Mouse (Mus musculus) urinary bladder, adult 18-20 months (tissue): Measurements from ENCODE around the gene Hoxd10.

Experiments used
- DNase-seq, 2 experiments: peaks; one replicate each; pipeline ENCODE4 v3.0.0; 2022; ENCODE audit warnings: low spot score in 2 of 2, mixed read lengths in 2 of 2

Hoxd10 gene

DNA sequence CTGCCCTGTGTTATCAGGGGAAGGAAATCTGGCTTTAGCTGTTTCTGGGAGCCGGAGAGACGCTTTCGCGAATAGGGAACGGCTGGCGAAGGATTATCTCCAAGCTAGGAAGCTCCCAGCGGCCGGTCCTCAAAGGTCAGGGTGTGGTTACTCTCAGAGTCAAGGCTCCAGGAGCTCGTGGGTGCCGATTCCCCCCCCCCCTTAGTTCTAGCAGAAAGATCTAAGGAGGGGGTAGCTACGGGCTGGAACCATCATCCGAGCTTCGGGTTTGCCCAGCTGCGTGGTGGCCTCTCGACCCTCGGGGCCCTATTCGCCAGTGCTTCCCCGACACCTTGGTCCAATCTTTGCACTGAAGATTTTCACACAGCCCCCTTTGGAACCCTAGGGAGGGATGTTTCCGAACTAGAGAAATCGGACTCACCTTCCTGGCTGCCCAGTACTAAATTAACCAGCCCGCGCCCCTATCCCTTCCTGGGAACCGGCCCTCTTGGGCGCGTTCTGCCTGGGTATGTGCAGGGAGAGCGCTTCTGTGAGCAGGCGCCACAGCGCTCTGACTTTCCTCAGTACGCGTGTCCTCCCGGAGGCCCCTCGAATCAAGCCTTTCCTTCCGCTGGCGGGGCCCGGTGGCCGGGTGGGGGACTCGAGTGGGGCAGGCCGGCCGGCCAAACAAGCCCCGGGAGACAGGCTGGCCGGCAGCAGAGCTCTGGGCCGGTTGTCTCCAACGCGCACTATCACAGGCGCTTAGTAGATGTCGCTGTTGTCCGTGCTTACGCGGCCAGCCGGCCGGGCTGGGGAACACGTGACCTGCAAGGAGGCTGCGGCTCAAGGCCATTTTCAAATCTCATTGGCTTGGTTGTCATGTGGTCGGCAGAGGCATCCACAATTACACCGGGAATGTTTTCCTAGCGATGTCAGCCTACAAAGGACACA is at the start of gene Hoxd10:
Hoxd10 (plus strand) TSS at position 903 of the 930 bp plus-strand sequence.
- DNase-seq: peak; percentile 68 to 69

- no peak for DNase-seq
Observed at GRCm38 (mm10) chr2:74642431-74642830, 49.3 kb upstream of the Hoxd10 start.

DNA sequence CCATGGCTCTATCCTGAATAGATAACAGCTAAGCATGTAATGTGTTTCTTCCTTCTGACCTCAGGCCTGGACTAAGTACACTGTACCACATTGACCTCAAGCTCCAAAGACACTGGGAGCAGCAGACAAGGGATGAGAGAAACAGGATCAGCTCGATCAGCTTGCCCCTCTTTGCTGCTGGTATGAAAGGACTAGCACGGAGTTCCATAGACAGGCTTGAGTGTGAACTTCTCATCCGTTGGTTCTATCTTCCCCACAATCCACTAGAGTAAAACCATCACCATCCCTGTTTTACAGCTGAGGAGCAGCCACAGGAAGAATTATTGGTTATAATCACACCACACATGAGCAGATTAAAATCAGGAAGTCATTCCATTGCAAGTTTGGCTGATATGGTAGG is 46.1 kb upstream of the Hoxd10 start:
- no peak for DNase-seq

GRCm38 (mm10) chr2:74647082-74647864 is 44.5 kb upstream of the Hoxd10 start:
- no peak for DNase-seq

DNA sequence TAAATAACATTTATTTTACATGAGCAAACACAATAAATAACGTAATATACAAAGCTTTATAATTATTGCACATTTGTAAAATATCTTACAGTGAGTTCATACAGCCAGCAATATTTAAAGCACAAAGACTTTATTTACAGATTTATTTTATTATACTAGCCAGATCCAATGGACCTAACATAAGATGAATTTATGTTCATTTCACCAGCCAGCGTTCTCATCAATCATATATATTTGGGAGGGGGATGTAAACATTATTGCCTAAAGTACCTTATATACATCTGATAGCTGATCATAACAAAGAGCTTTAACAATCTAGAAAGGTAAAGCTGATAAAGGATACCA is 38.8 kb upstream of the Hoxd10 start:
- DNase-seq: no peak

DNA sequence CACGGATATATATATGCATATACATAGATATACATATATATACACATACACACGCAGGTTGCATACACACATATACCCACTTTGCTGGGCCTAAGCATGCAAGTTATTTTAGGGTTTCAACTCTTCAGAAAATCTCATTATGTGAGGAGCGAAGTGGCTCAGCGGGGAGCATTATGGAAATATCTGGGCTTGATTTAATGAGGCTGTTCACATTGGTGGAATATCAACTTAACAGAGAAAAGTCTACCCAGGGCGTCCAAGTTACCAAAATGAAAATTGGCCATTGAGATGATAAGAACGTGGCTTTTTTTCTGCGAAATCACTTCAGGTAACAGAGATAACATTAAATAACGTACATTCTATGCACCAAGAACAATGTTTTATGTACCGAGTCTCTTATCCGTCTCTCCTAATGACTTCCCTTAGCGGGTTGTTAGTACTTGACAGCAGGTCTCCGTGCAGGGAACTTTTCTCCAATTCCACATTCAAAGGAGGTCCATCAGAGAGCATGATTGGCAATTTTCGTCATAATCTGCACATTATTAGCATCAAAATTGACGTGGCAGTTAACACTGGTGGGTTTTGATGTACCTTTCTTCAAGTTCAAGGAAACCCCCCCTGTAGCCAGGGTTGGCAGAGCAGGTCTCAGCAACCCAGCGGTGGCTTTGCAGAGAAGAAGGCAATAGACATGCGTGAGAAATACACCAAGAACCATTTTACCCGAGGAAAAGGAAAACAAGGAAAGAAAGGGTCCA is 37.8 kb upstream of the Hoxd10 start:
- DNase-seq: no peak

DNA sequence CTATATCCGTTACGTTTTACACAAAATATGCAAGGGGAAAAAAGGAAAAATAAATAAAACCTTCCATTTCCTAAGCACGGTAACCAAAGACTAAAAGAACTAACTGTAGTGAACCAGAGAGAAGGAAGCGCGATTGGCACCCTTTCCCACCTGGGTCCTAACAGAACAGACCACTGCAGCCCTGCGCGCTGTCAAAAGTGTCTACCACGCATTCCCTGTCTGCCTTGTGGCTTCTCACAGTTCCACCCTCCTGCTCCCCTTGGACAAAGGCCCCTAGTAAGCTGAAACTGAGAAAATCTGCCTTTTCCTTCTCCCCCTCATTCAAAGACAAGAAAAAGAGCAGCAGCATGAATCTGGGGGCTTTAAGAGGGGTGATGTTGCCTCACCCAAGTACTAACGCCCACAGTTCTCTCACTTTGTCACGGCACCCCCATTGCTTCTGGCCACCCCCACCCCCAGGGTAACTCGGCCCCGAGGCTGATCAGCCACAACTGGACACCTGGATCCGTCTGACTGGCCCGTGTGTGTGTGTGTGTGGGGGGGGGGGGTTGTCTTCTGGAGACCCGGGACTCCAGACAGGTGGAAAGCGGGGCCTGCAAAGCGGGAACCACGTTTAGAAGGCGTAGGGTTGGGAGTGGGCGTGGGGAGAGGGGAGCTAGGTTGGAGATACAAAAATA is 36.8 kb upstream of the Hoxd10 start:
- no peak for DNase-seq

- no peak for DNase-seq
Observed at GRCm38 (mm10) chr2:74655420-74655781, 36.3 kb upstream of the Hoxd10 start.

- DNase-seq: no peak
Observed at GRCm38 (mm10) chr2:74655821-74656631, 35.7 kb upstream of the Hoxd10 start.

- no peak for DNase-seq
Observed at GRCm38 (mm10) chr2:74656632-74657021, 35.1 kb upstream of the Hoxd10 start.

GRCm38 (mm10) chr2:74657251-74658023 is 34.3 kb upstream of the Hoxd10 start:
- no peak for DNase-seq

DNA sequence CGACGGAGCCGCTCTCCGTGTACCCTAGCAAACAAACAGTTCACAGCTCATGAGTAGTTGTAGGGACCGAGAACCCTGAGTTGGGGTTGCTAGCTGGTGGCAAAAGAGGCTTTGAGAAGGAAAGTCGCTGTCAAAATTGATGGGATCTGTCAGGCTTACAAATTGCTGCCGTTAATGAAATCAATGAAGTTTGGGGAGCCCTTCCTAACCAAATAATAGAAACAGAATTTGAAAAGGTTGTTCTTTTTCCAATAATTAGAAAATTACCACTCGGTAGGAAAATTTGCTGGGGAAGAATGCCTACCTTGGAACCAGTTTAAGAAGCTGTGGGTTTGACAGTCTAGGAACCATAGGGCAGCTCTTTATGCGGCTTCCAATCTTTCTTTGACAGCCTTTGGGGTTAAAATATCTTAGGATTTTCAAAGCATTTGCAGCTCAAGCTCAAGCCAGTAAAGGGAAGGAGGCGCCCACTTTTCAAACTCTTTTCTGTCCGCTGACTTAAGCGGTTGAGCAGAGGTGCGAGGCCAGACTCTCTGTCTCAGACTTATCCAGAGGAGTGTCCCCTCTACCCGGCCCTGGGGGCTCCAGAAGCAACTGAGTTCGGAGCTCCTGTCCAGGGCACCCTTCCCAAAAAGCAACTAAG is 33.6 kb upstream of the Hoxd10 start:
- no peak for DNase-seq

- DNase-seq: no peak
Observed at GRCm38 (mm10) chr2:74658667-74659371, 32.9 kb upstream of the Hoxd10 start.

GRCm38 (mm10) chr2:74659507-74660005 is 32.2 kb upstream of the Hoxd10 start, which contains the start of gene Evx2:
Gene Evx2, minus strand, starts transcription at chr2:74659557.
- no peak for DNase-seq

GRCm38 (mm10) chr2:74660421-74661375 is 31.0 kb upstream of the Hoxd10 start:
- DNase-seq: no peak

- DNase-seq: no peak
Observed at GRCm38 (mm10) chr2:74661685-74662084, 30.0 kb upstream of the Hoxd10 start.

DNA sequence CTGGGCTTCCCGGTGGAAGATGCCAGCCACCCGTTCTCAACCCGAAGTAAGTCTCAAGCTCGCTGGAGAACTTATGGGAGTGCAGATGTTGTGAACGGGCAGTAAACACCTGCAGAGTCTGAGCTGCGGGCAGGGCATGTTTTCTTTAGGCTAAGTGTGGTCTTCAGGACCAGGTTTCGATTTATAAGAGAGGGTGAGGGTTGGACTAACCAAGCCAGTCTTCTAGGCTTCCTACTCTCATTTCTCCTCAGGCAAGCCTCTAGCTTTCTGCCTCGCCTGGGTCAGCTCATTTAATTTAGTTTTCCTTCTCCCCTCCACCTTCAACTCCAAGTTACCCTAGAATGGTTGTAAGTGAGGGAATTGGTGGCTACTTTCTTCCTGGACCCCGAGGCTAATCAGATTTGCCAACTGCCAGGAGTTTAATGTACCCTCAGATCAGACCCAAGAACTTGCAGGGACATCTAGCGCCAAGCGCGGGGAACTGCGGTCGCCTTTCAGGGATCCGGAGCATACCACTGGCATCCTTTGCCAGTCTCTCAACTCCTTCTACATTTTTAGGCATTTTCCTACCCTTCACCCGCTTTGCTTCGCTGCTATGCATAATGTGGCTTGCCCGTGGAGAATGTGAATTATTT is 28.3 kb upstream of the Hoxd10 start:
- DNase-seq: no peak
